In the genomic region with DNA sequence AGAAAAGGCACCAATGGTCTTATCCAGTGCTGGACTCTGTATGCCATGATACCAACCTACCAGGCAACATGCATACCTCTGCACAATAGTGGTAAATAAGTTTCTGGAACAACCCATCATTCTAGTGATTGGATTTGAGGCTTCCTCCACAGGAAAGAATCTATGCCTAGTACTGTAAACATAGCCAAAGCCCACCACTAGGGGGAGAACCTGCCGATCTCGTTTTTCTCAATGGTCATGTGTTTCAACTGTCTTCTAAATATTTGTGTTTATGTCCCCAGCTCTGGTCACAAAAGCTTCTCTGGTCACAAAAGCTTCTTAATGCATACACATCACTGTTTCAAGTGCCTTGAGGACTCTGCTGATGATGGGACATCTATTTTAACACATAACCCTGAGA, we compare ENCODE assay signal across 12 mouse cellular contexts. TPM values are rescaled to one million over a fixed set of nuclear protein-coding genes. Genes with fewer than 3 reads are reported as not detected.
DNase-seq lines count a peak whose midpoint lies in the region; ATAC-seq and TF ChIP-seq lines count a peak whose summit lies in the region.
"Had no signal": no experiment of that assay in that cellular context is flagged by ENCODE, and none has a peak within 500 bp of the region (broad histone marks: within the 10 kb centered on the region; RNA-seq: fewer than 3 reads in every experiment).

No protein-coding gene starts in this region.

- H3K4me3 ChIP-seq in embryonic facial prominence, embryonic 11.5 days (ENCODE audit: low read depth, low read length), result no peak overlapping the region
- H3K4me3 ChIP-seq in embryonic facial prominence, embryonic 10.5 days, result no peak overlapping the region
- no peak overlapping the region for H3K4me3 ChIP-seq in kidney, postnatal 0 days (replicated peaks; ENCODE audit: low read depth, low read length)
- H3K4me3 ChIP-seq: erythroblast, embryonic 14.5 days; heart, embryonic 13.5 days; lung, embryonic 15.5 days had no signal

- no peaks in the 10 kb centered on the region for H3K27me3 ChIP-seq in embryonic facial prominence, embryonic 11.5 days (ENCODE audit: control insufficient read depth, insufficient read depth, low read length)
- H3K27me3 ChIP-seq in embryonic facial prominence, embryonic 10.5 days (replicated peaks; ENCODE audit: low read depth, poor library complexity, severe bottlenecking), result no peaks in the 10 kb centered on the region
- H3K27me3 ChIP-seq in kidney, postnatal 0 days (ENCODE audit: insufficient read depth, low read length), result no peaks in the 10 kb centered on the region
- H3K27me3 ChIP-seq: heart, embryonic 13.5 days; lung, embryonic 15.5 days had no signal

- H3K27ac ChIP-seq in embryonic facial prominence, embryonic 11.5 days (replicated peaks; ENCODE audit: low read depth, low read length), result no peak overlapping the region
- no peak overlapping the region for H3K27ac ChIP-seq in embryonic facial prominence, embryonic 10.5 days (replicated peaks)
- H3K27ac ChIP-seq in kidney, postnatal 0 days, result no peak overlapping the region
- H3K27ac ChIP-seq: heart, embryonic 13.5 days; lung, embryonic 15.5 days had no signal

- H3K4me1 ChIP-seq in embryonic facial prominence, embryonic 11.5 days (ENCODE audit: control insufficient read depth, insufficient read depth, low read length), result no peaks in the 10 kb centered on the region
- no peaks in the 10 kb centered on the region for H3K4me1 ChIP-seq in embryonic facial prominence, embryonic 10.5 days
- H3K4me1 ChIP-seq in kidney, postnatal 0 days (replicated peaks; ENCODE audit: insufficient read depth, low read length), result no peaks in the 10 kb centered on the region
- H3K4me1 ChIP-seq: heart, embryonic 13.5 days; lung, embryonic 15.5 days had no signal

- peak; percentile 32 for DNase-seq in embryonic facial prominence, embryonic 11.5 days (ENCODE audit: low spot score)
- no peak for DNase-seq in embryonic facial prominence, embryonic 10.5 days (ENCODE audit: low spot score)
- no peak for DNase-seq in kidney, postnatal 0 days (ENCODE audit: low spot score)
- DNase-seq in kidney, adult 11 months, result no peak
- DNase-seq in 3T3-L1 (ENCODE audit: low read depth, low spot score), result peak; percentile 52
- DNase-seq in R1 (ENCODE audit: low read depth, low spot score), result peak; percentile 56
- DNase-seq in right cerebral cortex, postnatal 4 days, result no peak
- no peak for DNase-seq in layer of hippocampus, adult 11-12 months (ENCODE audit: low spot score)

- peak; percentile 45; the same call in 1 of the 2 replicates for TF ChIP-seq CTCF in kidney, postnatal 0 days (IDR thresholded peaks at IDR 0.05; ENCODE audit: low read depth)

- no peak overlapping the region for H3K4me2 ChIP-seq in embryonic facial prominence, embryonic 11.5 days (ENCODE audit: low read depth, low read length)
- no peak overlapping the region for H3K4me2 ChIP-seq in kidney, postnatal 0 days (ENCODE audit: low read length)
- H3K4me2 ChIP-seq: heart, embryonic 13.5 days; lung, embryonic 15.5 days had no signal

- H3K9me3 ChIP-seq in embryonic facial prominence, embryonic 11.5 days (replicated peaks; ENCODE audit: control insufficient read depth, low read length), result no peaks in the 10 kb centered on the region
- no peaks in the 10 kb centered on the region for H3K9me3 ChIP-seq in embryonic facial prominence, embryonic 10.5 days
- H3K9me3 ChIP-seq in kidney, postnatal 0 days (replicated peaks; ENCODE audit: low read length), result no peaks in the 10 kb centered on the region
- H3K9me3 ChIP-seq: heart, embryonic 13.5 days; lung, embryonic 15.5 days had no signal

- H3K9ac ChIP-seq in embryonic facial prominence, embryonic 11.5 days (replicated peaks; ENCODE audit: low read length), result no peak overlapping the region
- H3K9ac ChIP-seq in kidney, postnatal 0 days (ENCODE audit: low read depth, low read length), result no peak overlapping the region
- H3K9ac ChIP-seq: heart, embryonic 13.5 days; lung, embryonic 15.5 days had no signal

- ATAC-seq in embryonic facial prominence, embryonic 11.5 days (replicated peaks; ENCODE audit: insufficient number of reproducible peaks, low FRiP score, low TSS enrichment, low read depth), result no peak
- no peak for ATAC-seq in kidney, postnatal 0 days (replicated peaks; ENCODE audit: low FRiP score, low read depth)
- ATAC-seq: midbrain, embryonic 16.5 days had no signal

- H3K36me3 ChIP-seq in embryonic facial prominence, embryonic 11.5 days (replicated peaks; ENCODE audit: control insufficient read depth, insufficient read depth, low read depth, low read length), result no peaks in the 10 kb centered on the region
- H3K36me3 ChIP-seq in embryonic facial prominence, embryonic 10.5 days (replicated peaks), result no peaks in the 10 kb centered on the region
- no peaks in the 10 kb centered on the region for H3K36me3 ChIP-seq in kidney, postnatal 0 days (ENCODE audit: insufficient read depth, low read length)
- H3K36me3 ChIP-seq: heart, embryonic 13.5 days; lung, embryonic 15.5 days had no signal

- 69% methylated on average over 2 of the region's 2 CpGs for WGBS in embryonic facial prominence, embryonic 11.5 days
- WGBS in embryonic facial prominence, embryonic 10.5 days, result 68% methylated on average over 2 of the region's 2 CpGs
- 69% methylated on average over 2 of the region's 2 CpGs for WGBS in kidney, postnatal 0 days

RNA-seq across cellular contexts. Expression of a gene that starts 43.4 kb away (rescaled TPM):
- polyA plus RNA-seq in embryonic facial prominence, embryonic 11.5 days (2014; fragmentation: Nextera tagmentation; extraction: Ambion mirVana), result 208 and 214 TPM in 2 replicates
- polyA plus RNA-seq in embryonic facial prominence, embryonic 10.5 days (2016; fragmentation: Nextera tagmentation; extraction: Ambion mirVana), result 133 and 142 TPM in 2 replicates
- 30.4 and 31.1 TPM in 2 replicates for polyA plus RNA-seq in kidney, postnatal 0 days (2015; fragmentation: Nextera tagmentation; extraction: Ambion mirVana)
- polyA plus RNA-seq: erythroblast, embryonic 14.5 days had no signal

Comparison
In these comparisons a context has a peak if more than half of its experiments do, and no peak if none do; other contexts are left out.
1. DNase-seq: peak in embryonic facial prominence, embryonic 11.5 days (single experiment), 3T3-L1 (single experiment) and R1 (single experiment); none in embryonic facial prominence, embryonic 10.5 days (single experiment), kidney, postnatal 0 days (single experiment), kidney, adult 11 months (single experiment), right cerebral cortex, postnatal 4 days (single experiment) and layer of hippocampus, adult 11-12 months (single experiment).